ENCODE assay signal across 11 mouse cellular contexts in genomic region chr4:119188060-119188785, GRCm38 (mm10). TPM values are rescaled to one million over a fixed set of nuclear protein-coding genes. Genes with fewer than 3 reads are reported as not detected.
DNase-seq lines count a peak whose midpoint lies in the region; ATAC-seq and TF ChIP-seq lines count a peak whose summit lies in the region.
"Had no signal": no experiment of that assay in that cellular context is flagged by ENCODE, and none has a peak within 500 bp of the region (broad histone marks: within the 10 kb centered on the region; RNA-seq: fewer than 3 reads in every experiment).

No protein-coding gene starts in this region.

- no peaks in the 10 kb centered on the region for H3K36me3 ChIP-seq in heart, embryonic 16.5 days (ENCODE audit: control insufficient read depth, insufficient read depth)
- H3K36me3 ChIP-seq in neural tube, embryonic 15.5 days = no peaks in the 10 kb centered on the region
- H3K36me3 ChIP-seq: embryonic facial prominence, embryonic 12.5 days; hindbrain, embryonic 12.5 days had no signal

- no peak for ATAC-seq in heart, embryonic 16.5 days (replicated peaks; ENCODE audit: extremely low read depth, insufficient read depth, low FRiP score)
- ATAC-seq in neural tube, embryonic 15.5 days (ENCODE audit: low FRiP score) = no peak

- H3K4me1 ChIP-seq in lung, adult 2 months (ENCODE audit: control insufficient read depth, insufficient read depth, low read length) = no peaks in the 10 kb centered on the region
- peaks cover 4% of the 10 kb centered on the region; the same call in 1 of the 2 replicates for H3K4me1 ChIP-seq in heart, embryonic 16.5 days (ENCODE audit: control insufficient read depth, insufficient read depth, low read length)
- H3K4me1 ChIP-seq in neural tube, embryonic 15.5 days = no peaks in the 10 kb centered on the region
- H3K4me1 ChIP-seq: embryonic facial prominence, embryonic 12.5 days; hindbrain, embryonic 12.5 days had no signal

- peak; percentile 8 for DNase-seq in adrenal gland, postnatal 14 days
- DNase-seq in adrenal gland, postnatal 36 days = no peak
- no peak for DNase-seq in lung, adult 2 months
- DNase-seq in lung, postnatal 36 days = no peak
- DNase-seq in spleen, postnatal 10 days (ENCODE audit: low spot score in 2 of 2) = peak; percentile 68 to 73
- DNase-seq in embryo, embryonic 10 days (ENCODE audit: low spot score) = no peak
- DNase-seq: layer of hippocampus, adult 9-11 months had no signal

- H3K9me3 ChIP-seq in heart, embryonic 16.5 days (replicated peaks; ENCODE audit: control insufficient read depth, low read length) = no peaks in the 10 kb centered on the region
- no peaks in the 10 kb centered on the region for H3K9me3 ChIP-seq in neural tube, embryonic 15.5 days (replicated peaks)
- H3K9me3 ChIP-seq: embryonic facial prominence, embryonic 12.5 days; hindbrain, embryonic 12.5 days had no signal

- TF ChIP-seq CTCF in lung, adult 2 months (IDR thresholded peaks at IDR 0.05; ENCODE audit: insufficient read depth, low read length) = peak; percentile 46

- no peak for TF ChIP-seq POLR2A in lung, adult 2 months (IDR thresholded peaks at IDR 0.05; ENCODE audit: borderline replicate concordance, extremely low read depth, low read depth, low read length)

- H3K9ac ChIP-seq in heart, embryonic 16.5 days (ENCODE audit: low read length) = no peak overlapping the region
- H3K9ac ChIP-seq in neural tube, embryonic 15.5 days (replicated peaks) = no peak overlapping the region
- H3K9ac ChIP-seq: embryonic facial prominence, embryonic 12.5 days; hindbrain, embryonic 12.5 days had no signal

- no peak overlapping the region for H3K4me3 ChIP-seq in lung, adult 2 months (replicated peaks; ENCODE audit: extremely low read depth, low read depth, low read length)
- H3K4me3 ChIP-seq in heart, embryonic 16.5 days (ENCODE audit: low read length) = peak overlapping the region; percentile 4; the same call in 1 of the 2 replicates
- H3K4me3 ChIP-seq in neural tube, embryonic 15.5 days (replicated peaks) = no peak overlapping the region
- H3K4me3 ChIP-seq: embryonic facial prominence, embryonic 12.5 days; hindbrain, embryonic 12.5 days had no signal

- peak overlapping the region; percentile 34 for H3K4me2 ChIP-seq in heart, embryonic 16.5 days (ENCODE audit: low read depth, low read length)
- no peak overlapping the region for H3K4me2 ChIP-seq in neural tube, embryonic 15.5 days
- H3K4me2 ChIP-seq: embryonic facial prominence, embryonic 12.5 days; hindbrain, embryonic 12.5 days had no signal

- 38% methylated on average over 11 of the region's 11 CpGs for whole genome bisulfite sequencing in lung, adult 2 months
- 32% methylated on average over 11 of the region's 11 CpGs for WGBS in heart, embryonic 16.5 days
- 55% methylated on average over 11 of the region's 11 CpGs for WGBS in neural tube, embryonic 15.5 days

- no peak overlapping the region; the same call in 1 of the 2 replicates for H3K27ac ChIP-seq in heart, embryonic 16.5 days (ENCODE audit: low read length)
- H3K27ac ChIP-seq in neural tube, embryonic 15.5 days (replicated peaks) = no peak overlapping the region
- H3K27ac ChIP-seq: embryonic facial prominence, embryonic 12.5 days; hindbrain, embryonic 12.5 days had no signal

- no peaks in the 10 kb centered on the region for H3K27me3 ChIP-seq in heart, embryonic 16.5 days (ENCODE audit: control insufficient read depth, insufficient read depth, low read length)
- H3K27me3 ChIP-seq in neural tube, embryonic 15.5 days (replicated peaks) = no peaks in the 10 kb centered on the region
- H3K27me3 ChIP-seq: embryonic facial prominence, embryonic 12.5 days; hindbrain, embryonic 12.5 days had no signal

RNA-seq across cellular contexts. Expression of gene Ermap, which starts 1.6 kb away (rescaled TPM):
- 2.3 and 8.8 TPM in 2 replicates for total RNA-seq in adrenal gland, postnatal 14 days (2021)
- total RNA-seq in adrenal gland, postnatal 36 days (2021) = under 1 TPM in 1 of 2 experiments, not detected in 1; 0.10 TPM
- 0.06 and 0.66 TPM in 2 replicates for polyA plus RNA-seq in lung, adult 2 months (2012; rRNA removed)
- polyA plus RNA-seq in heart, embryonic 16.5 days (2015; fragmentation: Nextera tagmentation; extraction: Ambion mirVana) = 0.88 and 1.4 TPM in 2 replicates
- polyA plus RNA-seq in neural tube, embryonic 15.5 days (2015; fragmentation: Nextera tagmentation; extraction: Ambion mirVana) = 0.79 and 1.2 TPM in 2 replicates

RNA-seq across cellular contexts. Expression of gene Svbp, which starts 6.9 kb away (rescaled TPM):
- 19.0 and 22.5 TPM in 2 replicates for total RNA-seq in adrenal gland, postnatal 14 days (2021)
- total RNA-seq in adrenal gland, postnatal 36 days (2021) = 10 to 100 TPM; 17.1 to 19.2 TPM
- 18.1 and 24.0 TPM in 2 replicates for polyA plus RNA-seq in lung, adult 2 months (2012; rRNA removed)
- polyA plus RNA-seq in heart, embryonic 16.5 days (2015; fragmentation: Nextera tagmentation; extraction: Ambion mirVana) = 114 and 119 TPM in 2 replicates
- 198 and 242 TPM in 2 replicates for polyA plus RNA-seq in neural tube, embryonic 15.5 days (2015; fragmentation: Nextera tagmentation; extraction: Ambion mirVana)

RNA-seq across cellular contexts. Expression of gene Zfp691, which starts 14.2 kb away (rescaled TPM):
- total RNA-seq in adrenal gland, postnatal 14 days (2021) = 20.5 and 21.6 TPM in 2 replicates
- 10 to 100 TPM; 11.5 to 12.4 TPM for total RNA-seq in adrenal gland, postnatal 36 days (2021)
- polyA plus RNA-seq in lung, adult 2 months (2012; rRNA removed) = 8.9 and 10.1 TPM in 2 replicates
- 7.7 and 10.8 TPM in 2 replicates for polyA plus RNA-seq in heart, embryonic 16.5 days (2015; fragmentation: Nextera tagmentation; extraction: Ambion mirVana)
- 4.4 and 4.8 TPM in 2 replicates for polyA plus RNA-seq in neural tube, embryonic 15.5 days (2015; fragmentation: Nextera tagmentation; extraction: Ambion mirVana)

RNA-seq across cellular contexts. Expression of gene Tmem269, which starts 29.8 kb away (rescaled TPM):
- 0.30 TPM in 1 of 2 replicates, not detected in the other for total RNA-seq in adrenal gland, postnatal 14 days (2021)
- total RNA-seq in adrenal gland, postnatal 36 days (2021) = not detected
- polyA plus RNA-seq in lung, adult 2 months (2012; rRNA removed) = 0.25 and 0.28 TPM in 2 replicates
- 0.15 and 0.22 TPM in 2 replicates for polyA plus RNA-seq in heart, embryonic 16.5 days (2015; fragmentation: Nextera tagmentation; extraction: Ambion mirVana)
- polyA plus RNA-seq in neural tube, embryonic 15.5 days (2015; fragmentation: Nextera tagmentation; extraction: Ambion mirVana) = 0.29 and 0.54 TPM in 2 replicates
- polyA plus RNA-seq: embryonic facial prominence, embryonic 12.5 days had no signal

RNA-seq across cellular contexts. Expression of gene AU022252, which starts 44.3 kb away (rescaled TPM):
- total RNA-seq in adrenal gland, postnatal 14 days (2021) = 24.6 and 30.8 TPM in 2 replicates
- total RNA-seq in adrenal gland, postnatal 36 days (2021) = 10 to 100 TPM; 25.8 to 26.6 TPM
- 3.4 and 6.5 TPM in 2 replicates for polyA plus RNA-seq in lung, adult 2 months (2012; rRNA removed)
- 22.5 and 23.4 TPM in 2 replicates for polyA plus RNA-seq in heart, embryonic 16.5 days (2015; fragmentation: Nextera tagmentation; extraction: Ambion mirVana)
- polyA plus RNA-seq in neural tube, embryonic 15.5 days (2015; fragmentation: Nextera tagmentation; extraction: Ambion mirVana) = 26.0 and 29.2 TPM in 2 replicates

Comparison
In these comparisons a context has a peak if more than half of its experiments do, and no peak if none do; other contexts are left out.
1. DNase-seq: peak in adrenal gland, postnatal 14 days (single experiment) and spleen, postnatal 10 days (2 of 2); none in adrenal gland, postnatal 36 days (0 of 2), lung, adult 2 months (single experiment), lung, postnatal 36 days (single experiment) and embryo, embryonic 10 days (single experiment).